Mouse (Mus musculus) left cerebral cortex, postnatal 10 days (tissue): ENCODE measurements around the gene Hspg2. TPM values are rescaled to one million over a fixed set of nuclear protein-coding genes. Genes with fewer than 3 reads are reported as not detected.

Experiments
- DNase-seq, 2 experiments: peaks; one replicate each; pipeline ENCODE4 v3.0.0; 2021 to 2022; ENCODE audit warnings: low spot score in 2 of 2, mixed read lengths in 1 of 2; ENCODE audit errors: extremely low spot score in 1 of 2
- intact Hi-C: fragments of 180-260 bp; cut with DNase I; formaldehyde crosslinking; loops from one replicate; pipeline ENCODE4 v1.15.1; 2025
- microRNA-seq: library from miRNA; unstranded; fragments of <30 nt; microRNA quantifications from one replicate; pipeline ENCODE4 v1.2.0, GENCODE M21; 2022
- total RNA-seq, 2 experiments: library from RNA; stranded (reverse); gene quantifications; 2 replicates each; pipeline ENCODE4 v1.2.3; 2021

Gene Hspg2
- total RNA-seq, 2 experiments from 2014 or later, result 11.0 to 11.5 TPM

DNA sequence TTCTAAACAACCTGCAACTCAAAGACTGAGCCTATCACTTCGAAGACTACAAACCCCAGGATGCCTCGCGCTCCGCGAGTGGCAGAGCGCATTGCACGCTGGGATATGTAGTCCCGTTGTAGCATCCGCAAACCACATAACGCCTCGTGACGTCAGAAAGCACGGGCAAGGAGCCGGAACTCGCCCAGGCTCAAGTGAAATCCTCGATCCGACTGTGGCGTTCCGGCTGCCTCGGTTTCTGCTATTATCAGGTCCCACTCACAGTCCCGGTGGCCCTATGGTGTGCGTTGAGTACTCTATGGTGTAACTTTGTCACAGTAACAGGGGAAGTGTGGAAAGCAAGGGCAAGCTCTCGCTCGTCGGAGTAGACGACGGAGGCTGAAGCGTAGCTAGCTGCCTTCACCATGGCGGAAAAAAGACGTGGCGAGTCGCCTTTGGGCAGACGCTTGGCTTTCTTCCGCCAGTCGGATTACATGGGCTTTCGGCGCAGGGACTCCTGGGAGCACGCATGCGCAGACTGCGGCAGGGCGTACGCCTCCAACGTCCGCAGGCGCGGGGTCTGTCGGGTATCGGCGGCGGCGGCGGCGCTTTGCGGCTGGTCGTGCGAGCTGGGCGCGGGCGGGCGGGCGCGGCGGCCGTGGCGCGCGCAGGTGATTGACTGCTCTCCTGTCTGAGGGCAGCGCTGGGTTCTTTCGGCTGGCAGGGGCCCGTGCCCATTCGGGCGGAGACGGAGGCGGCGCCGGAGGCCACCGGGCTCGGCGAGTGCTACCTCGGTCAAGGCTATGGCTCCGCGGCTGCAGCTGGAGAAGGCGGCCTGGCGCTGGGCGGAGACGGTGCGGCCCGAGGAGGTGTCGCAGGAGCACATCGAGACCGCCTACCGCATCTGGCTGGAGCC is 125.3 kb downstream of the Hspg2 start, which contains the start of gene Usp48:
Gene Usp48 (plus strand): TSS at position 155 of the 895 bp plus-strand sequence.
- intact Hi-C loops, result no loop called here
- peak; percentile 99 to 100 for DNase-seq

GRCm38 (mm10) chr4:137594496-137595270 is 126.1 kb downstream of the Hspg2 start:
- intact Hi-C loops, result no loop called here
- peak; percentile 27 to 35 for DNase-seq

DNA sequence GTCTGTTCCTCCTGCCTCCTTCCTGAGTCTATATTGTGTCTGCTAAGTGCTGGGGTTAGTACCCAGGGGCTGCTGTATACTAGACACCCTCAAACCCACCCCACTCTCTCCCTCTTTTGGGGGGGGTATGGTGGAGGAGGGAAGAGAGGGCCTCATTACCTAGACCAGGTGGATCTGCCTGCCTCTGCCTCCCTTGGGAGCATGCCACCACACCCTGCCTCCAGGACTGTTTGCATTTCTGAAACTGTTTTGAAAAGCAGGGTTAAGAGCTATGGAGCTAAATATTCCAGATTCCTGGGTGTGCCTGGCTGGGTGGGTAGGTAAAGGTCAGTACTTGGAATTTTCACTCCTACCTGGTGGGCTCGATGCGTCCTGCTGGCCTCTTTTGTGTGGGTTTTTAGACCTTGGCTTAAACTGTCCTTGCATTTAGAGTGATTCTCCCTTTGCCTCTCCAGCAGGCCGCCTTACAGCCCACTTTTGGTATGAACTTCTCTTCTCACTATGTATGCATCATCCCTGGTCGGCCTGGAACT is 128.6 kb downstream of the Hspg2 start:
- DNase-seq, result no peak
- intact Hi-C loops, result no loop called here

GRCm38 (mm10) chr4:137598577-137598976 is 130.0 kb downstream of the Hspg2 start:
- intact Hi-C loops, result no loop called here

GRCm38 (mm10) chr4:137603449-137604171 is 135.0 kb downstream of the Hspg2 start:
- no peak for DNase-seq
- intact Hi-C loops, result no loop called here

More at GRCm38 (mm10) chr4:137598577-137598976, 130.0 kb downstream of the Hspg2 start:
- no peak for DNase-seq

DNA sequence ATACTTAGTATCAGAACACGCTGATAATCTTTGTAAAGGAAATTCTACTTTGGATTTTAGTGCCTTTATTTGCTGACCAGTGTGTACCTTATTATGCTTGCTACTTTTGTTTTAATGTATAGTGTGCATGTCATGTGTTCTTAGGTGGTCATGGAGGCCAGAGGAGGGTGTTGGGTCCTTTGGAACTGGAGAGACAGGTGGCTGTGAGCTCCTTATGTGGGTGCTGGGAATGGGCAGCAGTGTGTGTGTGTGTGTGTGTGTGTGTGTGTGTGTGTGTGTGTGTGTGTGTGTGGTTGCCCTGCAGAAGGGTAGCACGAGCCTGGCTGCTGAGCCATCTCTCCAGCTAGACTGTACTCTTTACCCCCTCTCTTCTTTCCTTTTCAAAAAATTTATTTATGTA is 138.5 kb downstream of the Hspg2 start:
- DNase-seq, result no peak
- intact Hi-C loops, result no loop called here

GRCm38 (mm10) chr4:137609281-137609680 is 140.7 kb downstream of the Hspg2 start:
- DNase-seq, result no peak
- intact Hi-C loops, result no loop called here

- intact Hi-C loops, result no loop called here
- no peak for DNase-seq
Measured at GRCm38 (mm10) chr4:137609702-137610101, 141.1 kb downstream of the Hspg2 start.

GRCm38 (mm10) chr4:137610256-137610655 is 141.7 kb downstream of the Hspg2 start:
- intact Hi-C loops, result no loop called here

More at GRCm38 (mm10) chr4:137610256-137610655, 141.7 kb downstream of the Hspg2 start:
- DNase-seq, result no peak

Small RNAs within 50 kb of the gene (microRNA-seq; reads per million reads assigned to microRNA genes)
- gene Mir7018, result not detected

Other genes with a start within 250 kb of the Hspg2 start
- gene Wnt4, start 191.3 kb upstream of the Hspg2 start, total RNA-seq, result 10 to 100 TPM; 15.5 to 16.2 TPM
- 100 to 1,000 TPM; 497 to 507 TPM for gene Cdc42, start 111.0 kb upstream of the Hspg2 start, total RNA-seq
- gene Cela3a, start 59.0 kb upstream of the Hspg2 start, total RNA-seq, result not detected
- not detected for gene Cela3b, start 38.2 kb upstream of the Hspg2 start, total RNA-seq
- gene 1700013G24Rik, start 15.5 kb upstream of the Hspg2 start, total RNA-seq, result not detected
- gene Ldlrad2, start 105.8 kb downstream of the Hspg2 start, total RNA-seq, result not detected
- 100 to 1,000 TPM; 125 to 126 TPM for gene Usp48, start 125.0 kb downstream of the Hspg2 start, total RNA-seq
- gene Rap1gap, start 196.0 kb downstream of the Hspg2 start, total RNA-seq, result 100 to 1,000 TPM; 228 to 242 TPM